Mouse (Mus musculus) lung, adult 2 months (tissue): Measurements from ENCODE around the gene Pcgf1.

ENCODE experiments used
- CTCF ChIP-seq: fragments of 200-500 bp; IDR thresholded peaks from 2 replicates; pipeline ENCODE4 v1.5.1; 2011; ENCODE audit warnings: mild to moderate bottlenecking, low read length, control low read depth; ENCODE audit not compliant: insufficient read depth
- POLR2A ChIP-seq: fragments of 200-500 bp; IDR thresholded peaks from 2 replicates; pipeline ENCODE4 v1.6.1; 2011; ENCODE audit warnings: low read depth, mild to moderate bottlenecking, control low read depth, low read length, borderline replicate concordance; ENCODE audit errors: extremely low read depth

GRCm38 (mm10) chr6:83101688-83102556 is 24.3 kb downstream of the Pcgf1 start:
- TF ChIP-seq CTCF = no peak
- TF ChIP-seq POLR2A = no peak
